Mouse (Mus musculus): ENCODE measurements around the gene Rpap1.
"Not testable (repeated sequence)": the region's sequence is repeated elsewhere in the genome, so short reads cannot be mapped to it uniquely, and the experiment has no call there.

The Rpap1 gene

GRCm38 (mm10) chr2:119737124-119737523 lies 50.2 kb downstream of the Rpap1 start:
- DNase-seq (ENCODE audit: low read depth) = no peak

- no peak for DNase-seq (ENCODE audit: low read depth)
These were observed 56.6 kb downstream of the Rpap1 start for GRCm38 (mm10) chr2:119730735-119731134.

- no peak for DNase-seq (ENCODE audit: low read depth)
These were observed 59.4 kb downstream of the Rpap1 start for GRCm38 (mm10) chr2:119727762-119728416.

GRCm38 (mm10) chr2:119721070-119721469 lies 66.3 kb downstream of the Rpap1 start:
- DNase-seq (ENCODE audit: low read depth) = no peak

- DNase-seq (ENCODE audit: low read depth) = not testable (repeated sequence)
These were observed 71.5 kb downstream of the Rpap1 start for GRCm38 (mm10) chr2:119715868-119716267.
